Mouse (Mus musculus) olfactory bulb, adult 2 months (tissue): ENCODE measurements around the gene Nlgn2. TPM values are rescaled to one million over a fixed set of nuclear protein-coding genes. Genes with fewer than 3 reads are reported as not detected.
"Not testable (repeated sequence)": the region's sequence is repeated elsewhere in the genome, so short reads cannot be mapped to it uniquely, and the experiment has no call there.

Experiments
- H3K27ac ChIP-seq: fragments of 200-500 bp; 2 replicates; pipeline ENCODE4 v1.5.1; 2012; ENCODE audit warnings: low read depth, low read length; ENCODE audit not compliant: insufficient read depth
- H3K4me1 ChIP-seq: fragments of 200-500 bp; 2 replicates; pipeline ENCODE4 v1.6.1; 2012; ENCODE audit warnings: low read length; ENCODE audit not compliant: control insufficient read depth, insufficient read depth
- H3K4me3 ChIP-seq: fragments of 200-500 bp; 2 replicates; pipeline ENCODE4 v1.5.1; 2012; ENCODE audit warnings: mild to moderate bottlenecking, low read depth, low read length, moderate library complexity; ENCODE audit not compliant: insufficient read depth
- CTCF ChIP-seq: fragments of 200-500 bp; IDR thresholded peaks from 2 replicates; pipeline ENCODE4 v1.5.1; 2012; ENCODE audit warnings: low read depth, mild to moderate bottlenecking, low read length, moderate library complexity; ENCODE audit not compliant: insufficient read depth
- POLR2A ChIP-seq: fragments of 200-500 bp; IDR thresholded peaks from 2 replicates; pipeline ENCODE4 v1.6.1; 2012; ENCODE audit warnings: mild to moderate bottlenecking, low read depth, low read length, moderate library complexity; ENCODE audit not compliant: insufficient read depth
- WGBS: fragments of 180-500 bp; shearing (Covaris S2); methylation state at CpG from one replicate; pipeline ENCODE4 v1.1.7; 2018; 5-methylcytosine and 5-hydroxymethylcytosine counted together
- polyA plus RNA-seq: library from polyadenylated mRNA; stranded (reverse); fragments of >200 nt; gene quantifications from 2 replicates; pipeline ENCODE4 v1.2.4, GENCODE M21; 2012; ENCODE audit warnings: low replicate concordance; ENCODE audit not compliant: missing spikeins, insufficient read depth, insufficient read length

The Nlgn2 gene
- polyA plus RNA-seq, 1 experiment: not detected

DNA sequence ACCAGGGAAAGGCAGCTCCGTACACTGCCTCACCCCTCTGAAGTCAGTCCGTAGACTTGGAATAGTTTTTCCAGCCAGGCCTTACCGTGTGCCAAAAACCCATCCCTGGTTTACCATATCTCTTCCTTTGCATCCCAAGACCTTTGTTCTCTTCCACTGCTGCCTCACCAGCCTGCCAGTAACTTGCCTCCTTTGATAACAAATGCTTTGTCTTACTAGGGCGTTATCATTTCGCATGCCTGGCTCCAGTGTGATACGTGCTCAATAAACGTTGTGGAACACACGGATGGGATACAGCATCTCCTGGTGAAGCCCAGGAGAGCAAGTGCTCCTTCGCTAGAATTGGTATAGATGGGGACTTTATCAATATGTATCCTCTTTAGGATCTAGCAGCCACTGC is 29.8 kb upstream of the Nlgn2 start:
- TF ChIP-seq CTCF (no peak), POLR2A (no peak)
- Histone ChIP-seq H3K27ac (no peak overlapping the region), H3K4me3 (no peak overlapping the region), H3K4me1 (no peaks in the 10 kb centered on the region)
- 72% methylated on average over 9 of the region's 9 CpGs for WGBS

DNA sequence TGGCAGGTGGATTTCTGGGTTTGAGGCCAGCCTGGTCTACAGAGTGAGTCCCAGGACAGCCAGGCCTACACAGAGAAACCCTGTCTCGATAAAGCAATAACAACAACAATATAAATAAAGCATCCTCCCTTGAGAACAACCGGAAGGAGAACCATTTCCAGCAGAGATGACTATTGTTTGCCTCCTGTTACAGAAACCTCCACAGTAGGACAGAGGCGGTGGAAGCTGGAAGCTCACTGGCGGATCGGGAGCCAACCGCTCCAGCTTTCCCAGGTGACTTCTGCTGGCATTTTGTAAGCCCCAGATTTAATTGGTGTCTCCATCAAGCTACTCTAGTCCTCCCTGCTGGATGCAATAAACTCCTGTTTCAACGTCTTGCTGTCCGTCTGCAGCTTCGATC is 28.0 kb upstream of the Nlgn2 start:
- Histone ChIP-seq H3K4me1 (no peaks in the 10 kb centered on the region), H3K27ac (no peak overlapping the region), H3K4me3 (no peak overlapping the region)
- WGBS: 81% methylated on average over 9 of the region's 9 CpGs
- TF ChIP-seq POLR2A (no peak), CTCF (no peak)

- H3K4me3 ChIP-seq: no peak overlapping the region
- 31% methylated on average over 8 of the region's 8 CpGs for WGBS
- no peak overlapping the region for H3K27ac ChIP-seq
- no peak for TF ChIP-seq POLR2A
- TF ChIP-seq CTCF: no peak
- H3K4me1 ChIP-seq: no peaks in the 10 kb centered on the region
Observed at GRCm38 (mm10) chr11:69864138-69864860, 26.7 kb upstream of the Nlgn2 start.

GRCm38 (mm10) chr11:69863729-69864128 is 26.1 kb upstream of the Nlgn2 start:
- not testable (repeated sequence) for H3K4me3 ChIP-seq, H3K4me1 ChIP-seq, H3K27ac ChIP-seq
- WGBS: 84% methylated on average over 3 of the region's 3 CpGs

DNA sequence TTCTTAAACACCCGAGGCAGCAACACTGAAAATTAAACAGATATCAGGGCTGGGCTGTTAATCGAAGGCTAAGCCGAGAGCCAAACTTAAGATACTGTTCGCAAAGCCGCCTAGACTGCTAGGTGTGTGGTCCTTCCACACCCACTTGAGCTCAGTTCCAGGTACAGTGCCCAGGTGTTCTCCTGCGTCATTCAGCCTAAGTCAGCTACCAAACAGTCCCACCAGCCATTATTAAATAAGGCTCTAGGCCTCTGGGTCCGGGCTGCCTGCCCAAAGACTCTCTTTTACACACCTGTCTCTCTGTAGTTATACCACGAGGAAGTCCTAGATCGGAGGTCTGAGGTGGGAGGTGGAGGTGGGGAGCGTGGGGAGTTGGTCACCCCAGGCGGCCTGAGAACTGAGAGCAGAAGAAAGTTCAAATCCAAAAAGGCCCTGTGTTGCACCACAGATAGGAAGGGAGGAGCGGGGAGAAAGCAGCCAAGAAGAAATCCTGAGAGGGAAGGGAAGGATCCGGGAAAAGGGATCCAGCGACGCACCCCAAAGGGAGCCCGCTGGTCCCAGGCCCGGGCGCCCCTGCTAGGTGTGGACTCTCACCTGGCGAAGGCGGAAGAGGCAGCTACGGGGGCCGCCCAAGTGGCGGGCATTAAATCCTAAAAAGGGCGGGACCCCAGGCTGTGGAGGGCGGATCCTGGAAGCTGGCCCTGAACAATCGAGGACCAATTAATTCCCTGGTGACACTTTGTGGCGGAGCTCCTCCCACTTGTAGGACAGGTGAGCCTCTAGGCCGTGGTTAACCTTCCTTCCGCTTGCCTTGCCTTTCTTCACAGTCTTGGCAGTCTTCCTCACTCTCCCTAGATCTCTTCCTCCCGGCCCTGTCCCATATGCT is 20.8 kb upstream of the Nlgn2 start, which contains the start of gene Tnk1:
TSS of gene Tnk1 (minus strand) at position 618 of the 886 bp plus-strand sequence.
- WGBS: 36% methylated on average over 30 of the region's 30 CpGs
- Histone ChIP-seq H3K4me1 (no peaks in the 10 kb centered on the region; the same call in 1 of the 2 replicates), H3K27ac (no peak within 1 kb of the TSS), H3K4me3 (no peak within 1 kb of the TSS)
- TF ChIP-seq CTCF (no peak), POLR2A (no peak)

GRCm38 (mm10) chr11:69855347-69855746 is 17.8 kb upstream of the Nlgn2 start:
- TF ChIP-seq POLR2A (no peak), CTCF (no peak)
- 18% methylated on average over 16 of the region's 16 CpGs for WGBS

DNA sequence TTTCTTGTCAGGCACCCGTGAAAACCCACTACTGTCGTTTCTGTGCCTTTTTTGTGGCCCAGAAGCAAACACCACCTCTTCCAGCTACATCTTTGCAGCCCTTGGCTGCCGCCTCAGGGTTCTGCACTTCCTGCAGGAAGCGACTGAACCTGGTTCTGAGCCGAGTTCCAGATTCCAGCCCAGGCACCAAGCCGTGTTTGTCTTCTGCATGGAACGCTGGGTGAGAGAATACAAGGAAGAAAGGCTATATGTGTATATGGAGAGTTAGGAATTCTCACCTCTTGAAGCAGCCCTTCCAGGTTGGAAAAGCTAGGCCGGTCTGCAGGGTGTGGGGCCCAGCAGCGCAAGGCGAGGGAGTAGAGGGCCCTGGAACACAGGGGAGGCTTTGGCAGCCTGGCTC is 17.1 kb upstream of the Nlgn2 start:
- Histone ChIP-seq H3K27ac (no peak overlapping the region), H3K4me3 (no peak overlapping the region), H3K4me1 (no peaks in the 10 kb centered on the region; the same call in 1 of the 2 replicates)
- 86% methylated on average over 10 of the region's 10 CpGs for WGBS
- TF ChIP-seq POLR2A (no peak), CTCF (no peak)

More at GRCm38 (mm10) chr11:69855347-69855746, 17.8 kb upstream of the Nlgn2 start:
- no peak overlapping the region for H3K4me3 ChIP-seq
- H3K27ac ChIP-seq: no peak overlapping the region
- H3K4me1 ChIP-seq: no peaks in the 10 kb centered on the region; the same call in 1 of the 2 replicates

DNA sequence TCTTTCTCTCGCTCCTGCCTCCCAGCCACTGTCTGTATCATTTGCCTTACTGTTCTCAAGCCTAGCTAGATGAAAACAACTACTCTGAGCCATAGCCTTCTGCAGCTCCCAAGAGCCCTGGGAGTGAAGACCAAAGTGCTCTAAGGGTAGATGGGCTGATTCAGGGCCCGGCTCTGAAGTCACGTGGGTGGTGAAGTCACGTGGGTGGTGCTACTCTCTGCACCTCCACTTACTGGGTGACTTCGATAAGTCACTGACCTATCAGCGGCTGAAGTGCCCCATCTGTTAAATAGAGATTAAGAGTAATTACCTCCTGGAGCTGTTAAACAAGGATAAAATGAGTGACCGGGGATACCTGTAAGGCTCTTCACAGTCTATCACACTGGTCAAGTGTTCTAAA is 16.4 kb upstream of the Nlgn2 start:
- Histone ChIP-seq H3K4me1 (no peaks in the 10 kb centered on the region; the same call in 1 of the 2 replicates), H3K4me3 (no peak overlapping the region), H3K27ac (no peak overlapping the region)
- TF ChIP-seq CTCF (no peak), POLR2A (no peak)
- 59% methylated on average over 7 of the region's 7 CpGs for WGBS

- WGBS: 63% methylated on average over 8 of the region's 8 CpGs
Observed at GRCm38 (mm10) chr11:69850754-69851153, 13.2 kb upstream of the Nlgn2 start.

More at GRCm38 (mm10) chr11:69850754-69851153, 13.2 kb upstream of the Nlgn2 start:
- Histone ChIP-seq H3K27ac (no peak overlapping the region), H3K4me1 (peaks cover 14% of the 10 kb centered on the region), H3K4me3 (no peak overlapping the region)
- TF ChIP-seq POLR2A: no peak
- TF ChIP-seq CTCF: no peak
